Mouse (Mus musculus) megakaryocyte, embryonic 14.5 days (primary cell): ENCODE measurements around the gene Gm11232. TPM values are rescaled to one million over a fixed set of nuclear protein-coding genes. Genes with fewer than 3 reads are reported as not detected.

Source experiments
- H3K27me3 ChIP-seq: replicated peaks from 2 replicates; pipeline ENCODE3; 2012; ENCODE audit warnings: inconsistent platforms
- H3K36me3 ChIP-seq: replicated peaks from 2 replicates; pipeline ENCODE3; 2012; ENCODE audit warnings: low read length, inconsistent platforms, mixed read lengths
- H3K4me1 ChIP-seq: 2 replicates; pipeline ENCODE4 v1.6.1; 2012; ENCODE audit warnings: inconsistent platforms
- H3K4me3 ChIP-seq: replicated peaks from 2 replicates; pipeline ENCODE3; 2012; ENCODE audit warnings: moderate library complexity, mild to moderate bottlenecking, inconsistent platforms
- H3K9me3 ChIP-seq: 2 replicates; pipeline ENCODE4 v1.6.1; 2012; ENCODE audit warnings: inconsistent platforms
- FLI1 ChIP-seq: IDR thresholded peaks from 2 replicates; pipeline ENCODE4 v1.6.1; 2012; ENCODE audit warnings: low read length, inconsistent platforms, mixed read lengths
- GATA1 ChIP-seq: IDR thresholded peaks from 3 replicates; pipeline ENCODE4 v1.6.1; 2012; ENCODE audit warnings: mixed read lengths, low read length, inconsistent platforms, borderline replicate concordance
- polyA plus RNA-seq: library from polyadenylated mRNA; stranded (reverse); fragments of >175 nt; gene quantifications from 2 replicates; pipeline ENCODE4 v1.2.3, GENCODE M21; 2012; ENCODE audit warnings: low replicate concordance; ENCODE audit not compliant: insufficient read depth

The Gm11232 gene
- polyA plus RNA-seq, 1 experiment: not detected

DNA sequence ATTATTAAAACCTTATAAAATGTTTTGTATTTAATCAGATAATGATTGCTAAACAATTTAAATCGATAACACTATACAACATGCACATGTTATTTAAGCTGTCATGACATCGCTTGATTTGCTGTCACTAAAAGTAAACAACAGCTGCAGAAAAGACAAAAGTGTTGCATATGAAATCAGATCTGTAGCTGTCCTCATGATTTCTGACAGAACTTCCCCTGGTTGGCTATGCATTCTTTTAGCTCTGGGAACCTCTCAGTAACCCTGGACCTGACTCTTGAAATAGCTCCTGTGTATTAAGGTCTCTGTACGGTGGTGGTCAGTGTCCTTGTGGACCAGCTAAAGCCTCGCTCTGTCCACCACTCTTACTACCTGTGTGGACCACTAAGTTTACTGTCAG is 30.7 kb downstream of the Gm11232 start:
- H3K4me3 ChIP-seq: no peak overlapping the region
- no peaks in the 10 kb centered on the region for H3K36me3 ChIP-seq
- peaks cover 5% of the 10 kb centered on the region for H3K9me3 ChIP-seq
- H3K27me3 ChIP-seq: no peaks in the 10 kb centered on the region
- TF ChIP-seq GATA1 (no peak), FLI1 (no peak)
- no peaks in the 10 kb centered on the region for H3K4me1 ChIP-seq

DNA sequence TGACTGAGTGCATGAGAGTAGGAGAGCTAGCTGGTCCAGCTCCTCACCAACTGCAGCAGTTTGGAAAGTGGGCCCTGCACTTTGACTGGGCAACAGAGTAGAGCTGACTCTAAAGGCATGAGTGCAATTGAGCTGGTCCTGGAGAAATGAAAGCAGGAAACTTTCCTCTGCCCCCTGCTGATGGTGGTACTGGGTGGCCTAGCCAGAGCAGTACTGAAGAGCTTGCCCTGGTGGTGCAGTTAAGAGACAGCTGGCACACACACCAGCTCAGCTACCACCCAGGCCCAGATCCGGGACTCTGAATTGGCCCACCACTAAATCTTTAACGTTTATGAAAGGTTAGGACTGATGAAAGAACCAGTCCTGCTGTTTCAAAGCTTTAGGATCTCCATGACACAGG is 31.9 kb downstream of the Gm11232 start:
- no peaks in the 10 kb centered on the region for H3K27me3 ChIP-seq
- peaks cover 5% of the 10 kb centered on the region; the same call in 1 of the 2 replicates for H3K9me3 ChIP-seq
- no peaks in the 10 kb centered on the region for H3K36me3 ChIP-seq
- H3K4me1 ChIP-seq: no peaks in the 10 kb centered on the region
- H3K4me3 ChIP-seq: no peak overlapping the region
- TF ChIP-seq GATA1 (no peak), FLI1 (no peak)
